ENCODE assay signal across 30 mouse cellular contexts in the genomic region with DNA sequence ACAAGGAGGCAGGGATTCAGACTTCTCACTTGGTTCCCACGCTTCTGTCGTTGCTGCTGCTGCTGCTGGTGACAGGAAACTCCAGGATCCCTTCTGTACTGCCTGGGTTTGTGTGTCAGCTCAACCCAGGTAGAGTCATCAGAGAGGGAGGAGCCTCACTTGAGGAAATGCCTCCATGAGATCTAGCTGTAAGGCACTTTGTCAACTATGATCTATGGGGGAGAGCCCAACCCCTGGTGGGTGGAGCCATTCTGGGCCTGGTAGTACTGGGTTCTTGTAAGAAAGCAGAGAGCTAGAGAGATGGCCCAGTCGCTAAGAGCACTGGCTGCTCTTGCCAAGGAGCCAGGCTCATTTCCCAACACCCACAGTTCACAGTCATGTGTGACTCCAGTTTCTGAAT. TPM values are rescaled to one million over a fixed set of nuclear protein-coding genes. Genes with fewer than 3 reads are reported as not detected.
A peak's percentile ranks its signal among the peaks of the same experiment; 100 is the strongest.
DNase-seq lines count a peak whose midpoint lies in the region; ATAC-seq and TF ChIP-seq lines count a peak whose summit lies in the region.
"Had no signal": no experiment of that assay in that cellular context is flagged by ENCODE, and none has a peak within 500 bp of the region (broad histone marks: within the 10 kb centered on the region; RNA-seq: fewer than 3 reads in every experiment).

No protein-coding gene starts in this region.

- peaks cover 10% of the 10 kb centered on the region; the same call in 1 of the 2 replicates for H3K4me1 ChIP-seq in kidney, postnatal 0 days (replicated peaks; ENCODE audit: insufficient read depth, low read length)
- H3K4me1 ChIP-seq in small intestine, adult 2 months (ENCODE audit: control insufficient read depth, insufficient read depth, insufficient read length, low read length): peaks cover 14% of the 10 kb centered on the region; the same call in 1 of the 2 replicates
- H3K4me1 ChIP-seq: embryonic facial prominence, embryonic 13.5 days; forebrain, embryonic 15.5 days; heart, embryonic 13.5 days; hindbrain, embryonic 15.5 days; midbrain, embryonic 15.5 days had no signal

- H3K4me3 ChIP-seq in kidney, postnatal 0 days (replicated peaks; ENCODE audit: low read depth, low read length): no peak overlapping the region
- no peak overlapping the region for H3K4me3 ChIP-seq in small intestine, adult 2 months (ENCODE audit: low read depth, low read length)
- H3K4me3 ChIP-seq: embryonic facial prominence, embryonic 13.5 days; forebrain, embryonic 10.5 days; forebrain, embryonic 15.5 days; heart, embryonic 13.5 days; hindbrain, embryonic 15.5 days; midbrain, embryonic 15.5 days had no signal

- no peak for TF ChIP-seq CTCF in kidney, postnatal 0 days (IDR thresholded peaks at IDR 0.05; ENCODE audit: low read depth)
- no peak for TF ChIP-seq CTCF in small intestine, adult 2 months (IDR thresholded peaks at IDR 0.05; ENCODE audit: extremely low read depth, insufficient read length, insufficient replicate concordance, low read depth, low read length)

- no peak overlapping the region for H3K9ac ChIP-seq in kidney, postnatal 0 days (ENCODE audit: low read depth, low read length)
- H3K9ac ChIP-seq: embryonic facial prominence, embryonic 13.5 days; forebrain, embryonic 15.5 days; heart, embryonic 13.5 days; hindbrain, embryonic 15.5 days; liver, embryonic 14.5 days; midbrain, embryonic 15.5 days had no signal

- no peaks in the 10 kb centered on the region for H3K9me3 ChIP-seq in kidney, postnatal 0 days (replicated peaks; ENCODE audit: low read length)
- H3K9me3 ChIP-seq: embryonic facial prominence, embryonic 13.5 days; forebrain, embryonic 10.5 days; forebrain, embryonic 15.5 days; heart, embryonic 13.5 days; hindbrain, embryonic 15.5 days; midbrain, embryonic 15.5 days had no signal

- H3K4me2 ChIP-seq in kidney, postnatal 0 days (ENCODE audit: low read length): no peak overlapping the region
- H3K4me2 ChIP-seq: embryonic facial prominence, embryonic 13.5 days; forebrain, embryonic 15.5 days; heart, embryonic 13.5 days; hindbrain, embryonic 15.5 days; midbrain, embryonic 15.5 days had no signal

- no peaks in the 10 kb centered on the region for H3K27me3 ChIP-seq in kidney, postnatal 0 days (ENCODE audit: insufficient read depth, low read length)
- H3K27me3 ChIP-seq in small intestine, adult 2 months (ENCODE audit: control insufficient read depth, insufficient read depth, low read length): no peaks in the 10 kb centered on the region
- H3K27me3 ChIP-seq: embryonic facial prominence, embryonic 13.5 days; forebrain, embryonic 15.5 days; heart, embryonic 13.5 days; hindbrain, embryonic 15.5 days; midbrain, embryonic 15.5 days had no signal

- TF ChIP-seq POLR2A in small intestine, adult 2 months (IDR thresholded peaks at IDR 0.05; ENCODE audit: low read depth, low read length): 0 out of 2 replicates have a peak, but pooled peaks have one; percentile 23

- no peak for ATAC-seq in kidney, postnatal 0 days (replicated peaks; ENCODE audit: low FRiP score, low read depth)
- ATAC-seq: forebrain, embryonic 15.5 days; inflammation-experienced regulatory T-cells, adult 6 months; midbrain, embryonic 15.5 days had no signal

- peak overlapping the region; percentile 36; the same call in 1 of the 2 replicates for H3K27ac ChIP-seq in kidney, postnatal 0 days
- H3K27ac ChIP-seq in small intestine, adult 2 months (ENCODE audit: insufficient read depth, low read depth, low read length): peak overlapping the region; percentile 33
- H3K27ac ChIP-seq: embryonic facial prominence, embryonic 13.5 days; forebrain, embryonic 10.5 days; forebrain, embryonic 15.5 days; heart, embryonic 13.5 days; hindbrain, embryonic 15.5 days; liver, embryonic 14.5 days; macrophage; midbrain, embryonic 15.5 days had no signal

- H3K36me3 ChIP-seq in kidney, postnatal 0 days (ENCODE audit: insufficient read depth, low read length): no peaks in the 10 kb centered on the region
- H3K36me3 ChIP-seq in small intestine, adult 2 months (ENCODE audit: control insufficient read depth, insufficient read depth, low read length): no peaks in the 10 kb centered on the region
- H3K36me3 ChIP-seq: embryonic facial prominence, embryonic 13.5 days; forebrain, embryonic 10.5 days; forebrain, embryonic 15.5 days; G1E; heart, embryonic 13.5 days; hindbrain, embryonic 15.5 days; midbrain, embryonic 15.5 days had no signal

- intact Hi-C loops in left cerebral cortex, postnatal 25 days (cut with DNase I): no loop called here

- DNase-seq in kidney, postnatal 0 days (ENCODE audit: low spot score): no peak
- DNase-seq in kidney, postnatal 14 days: no peak
- DNase-seq in ZHBTc4 (ENCODE audit: low read depth, low spot score): peak; percentile 52
- DNase-seq in left cerebral cortex, postnatal 25 days (ENCODE audit: low spot score in 2 of 2): no peak
- no peak for DNase-seq in frontal cortex, adult 2 months (ENCODE audit: extremely low spot score in 1 of 2, low spot score in 1 of 2)
- no peak for DNase-seq in adrenal gland, adult (ENCODE audit: inconsistent age in 2 of 2, low spot score in 1 of 2)
- DNase-seq: adrenal gland, adult 2 months; adrenal gland, postnatal 36 days; cerebellum, adult 18-20 months; cerebellum, postnatal 10 days; gastrocnemius, postnatal 10 days; heart, postnatal 10 days; kidney, postnatal 36 days; liver; lung, adult 2 months; lung, postnatal 10 days; right cerebral cortex, postnatal 25 days; spleen, adult 18-20 months; thymus, postnatal 4 days had no signal

- WGBS in kidney, postnatal 0 days: 67% methylated on average over 3 of the region's 3 CpGs
- 46% methylated on average over 3 of the region's 3 CpGs for WGBS in small intestine, adult 2 months

RNA-seq across cellular contexts. Expression of gene Cd2ap, which starts 34.0 kb away (rescaled TPM):
- polyA plus RNA-seq in kidney, postnatal 0 days (2015; fragmentation: Nextera tagmentation; extraction: Ambion mirVana): 37.7 and 39.2 TPM in 2 replicates
- 8.3 and 17.9 TPM in 2 replicates for polyA plus RNA-seq in small intestine, adult 2 months (2012; rRNA removed)
- 10 to 100 TPM; 18.3 to 22.6 TPM for total RNA-seq in left cerebral cortex, postnatal 25 days (2021)
- polyA plus RNA-seq in frontal cortex, adult 2 months (2012; rRNA removed): 25.6 and 26.8 TPM in 2 replicates
